Mouse (Mus musculus) adipocyte (in vitro differentiated cells): ENCODE measurements at regions not wholly inside any gene's neighbourhood (a gene's known extent, or its start where the extent isn't known, plus 50 kb on each side); places are given as distances from the start of the nearest gene placed in this dataset.
A peak's percentile ranks its signal among the peaks of the same experiment; 100 is the strongest.

Experiments used
- DNase-seq: peaks from one replicate; pipeline ENCODE4 v3.0.0-alpha.2; 2016; ENCODE audit warnings: low spot score

DNA sequence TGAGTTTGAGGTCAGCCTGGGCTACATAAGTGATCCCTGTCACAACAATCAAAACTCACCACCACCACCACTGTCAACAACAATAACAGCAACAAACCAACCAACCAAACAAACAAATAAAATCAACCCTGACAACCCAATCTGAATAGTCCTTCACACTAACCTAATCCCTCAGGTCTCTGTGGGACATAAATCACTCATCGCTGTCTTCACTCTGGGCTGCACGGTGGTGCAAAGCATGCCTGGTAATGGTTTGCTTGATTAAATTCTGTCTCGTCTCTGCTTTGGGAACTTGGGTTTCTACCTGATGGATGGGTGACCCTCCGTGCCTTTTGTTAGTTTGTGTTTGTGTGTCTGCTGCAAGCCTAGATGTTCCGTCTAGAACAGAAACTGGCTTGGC lies 100.6 kb downstream of the Slc17a6 start:
- no peak for DNase-seq

- no peak for DNase-seq
These were observed 102.1 kb downstream of the Slc17a6 start for GRCm38 (mm10) chr7:51723955-51724354.

DNA sequence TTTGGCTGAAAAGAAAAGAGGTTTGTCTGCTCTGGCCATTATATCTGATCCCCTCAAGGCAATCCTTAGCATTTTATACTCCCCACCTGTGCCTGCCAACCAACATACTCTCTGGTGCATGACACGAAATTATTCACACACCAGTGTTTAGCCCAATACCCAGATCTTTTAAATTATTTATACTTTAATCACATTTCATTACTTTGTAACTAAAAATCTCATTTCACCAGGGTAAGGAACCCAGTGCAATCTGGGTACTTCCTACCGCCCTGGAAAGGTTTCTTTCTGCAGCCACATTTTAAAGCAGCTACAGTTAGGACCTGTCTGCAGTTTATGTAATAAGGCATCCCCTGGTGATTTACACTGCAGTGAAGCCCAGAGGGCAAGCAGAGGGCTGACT lies 114.5 kb downstream of the Slc17a6 start:
- no peak for DNase-seq

- DNase-seq: no peak
These were observed 117.8 kb downstream of the Slc17a6 start for GRCm38 (mm10) chr7:51739590-51739989.

DNA sequence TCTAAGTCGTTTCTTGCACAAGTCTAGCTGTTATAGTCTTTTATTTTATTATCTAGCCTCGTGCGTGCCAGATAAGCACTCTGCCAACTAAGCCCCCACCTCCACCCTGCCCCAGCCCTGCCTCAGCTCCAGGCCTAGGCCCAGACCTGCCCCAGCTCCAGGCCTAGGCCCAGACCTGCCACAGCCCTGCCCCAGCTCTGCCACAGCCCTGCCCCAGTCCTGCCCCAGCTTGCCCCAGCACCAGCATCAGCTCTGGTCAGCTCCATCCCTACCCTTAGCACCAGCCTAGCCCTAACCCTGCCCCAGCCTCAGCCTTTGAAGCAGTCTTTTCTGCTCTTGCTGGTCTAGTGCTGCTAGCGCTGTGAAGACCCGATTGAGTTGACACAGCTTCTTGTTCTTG lies 119.1 kb downstream of the Slc17a6 start:
- no peak for DNase-seq

- no peak for DNase-seq
These were observed 119.1 kb upstream of the Gas2 start for GRCm38 (mm10) chr7:51742720-51743119.

GRCm38 (mm10) chr7:51745598-51745997 lies 116.2 kb upstream of the Gas2 start:
- DNase-seq: no peak

- no peak for DNase-seq
These were observed 113.0 kb upstream of the Gas2 start for GRCm38 (mm10) chr7:51748633-51749303.

- DNase-seq: no peak
These were observed 112.3 kb upstream of the Gas2 start for GRCm38 (mm10) chr7:51749304-51750129.

DNA sequence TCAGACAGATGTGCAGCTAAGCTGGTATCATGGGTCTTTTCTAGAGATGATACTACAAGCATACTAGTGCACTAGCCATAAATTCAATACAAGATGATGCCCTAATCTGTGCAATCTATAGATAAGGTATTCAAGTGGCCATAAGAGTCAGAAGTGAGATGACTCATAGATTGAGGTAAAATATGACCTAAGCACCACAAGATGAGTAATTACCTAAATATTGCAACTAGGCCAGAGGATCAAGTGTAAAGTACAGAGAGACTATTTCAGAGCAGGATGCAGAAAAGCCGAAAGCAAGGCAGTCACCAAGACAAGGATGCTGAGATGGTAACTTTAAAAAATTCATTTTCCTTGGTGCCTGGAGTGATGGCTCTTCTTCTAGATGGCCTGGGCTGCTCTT lies 111.5 kb upstream of the Gas2 start:
- no peak for DNase-seq

- no peak for DNase-seq
These were observed 108.8 kb upstream of the Gas2 start for GRCm38 (mm10) chr7:51753062-51753461.

DNA sequence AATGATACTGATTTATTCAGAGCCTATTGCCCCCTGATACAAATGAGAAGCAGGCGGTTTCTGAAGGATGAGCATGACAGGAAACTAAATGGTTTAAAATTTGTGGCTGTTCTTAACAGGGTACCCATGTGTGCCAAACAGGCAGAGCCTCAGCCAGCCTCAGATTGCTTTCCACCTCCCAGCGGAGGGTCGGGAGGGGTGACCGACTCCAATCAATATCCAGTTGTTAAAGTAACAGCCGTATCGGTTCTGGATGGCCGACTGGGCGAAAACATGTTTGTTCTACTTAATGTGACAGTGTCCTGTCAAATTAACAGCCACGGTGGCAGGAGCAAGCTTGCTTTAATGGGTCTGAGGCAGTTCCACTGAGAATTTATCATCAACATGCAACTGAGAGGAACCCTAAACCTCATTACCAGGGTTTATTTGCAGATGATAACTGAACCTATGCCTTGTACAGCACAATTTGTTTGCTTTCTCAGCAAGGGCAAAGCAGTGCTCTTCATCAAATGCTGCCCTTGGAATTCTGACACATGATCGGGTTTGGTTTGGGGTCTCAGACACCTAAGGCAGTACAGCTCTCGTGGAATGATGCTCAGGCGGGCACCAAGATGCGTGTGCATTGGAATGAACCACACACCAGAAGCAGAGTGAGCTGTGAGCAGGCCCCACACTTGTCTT lies 107.5 kb upstream of the Gas2 start:
- no peak for DNase-seq

GRCm38 (mm10) chr7:51756218-51756617 lies 105.6 kb upstream of the Gas2 start:
- no peak for DNase-seq

DNA sequence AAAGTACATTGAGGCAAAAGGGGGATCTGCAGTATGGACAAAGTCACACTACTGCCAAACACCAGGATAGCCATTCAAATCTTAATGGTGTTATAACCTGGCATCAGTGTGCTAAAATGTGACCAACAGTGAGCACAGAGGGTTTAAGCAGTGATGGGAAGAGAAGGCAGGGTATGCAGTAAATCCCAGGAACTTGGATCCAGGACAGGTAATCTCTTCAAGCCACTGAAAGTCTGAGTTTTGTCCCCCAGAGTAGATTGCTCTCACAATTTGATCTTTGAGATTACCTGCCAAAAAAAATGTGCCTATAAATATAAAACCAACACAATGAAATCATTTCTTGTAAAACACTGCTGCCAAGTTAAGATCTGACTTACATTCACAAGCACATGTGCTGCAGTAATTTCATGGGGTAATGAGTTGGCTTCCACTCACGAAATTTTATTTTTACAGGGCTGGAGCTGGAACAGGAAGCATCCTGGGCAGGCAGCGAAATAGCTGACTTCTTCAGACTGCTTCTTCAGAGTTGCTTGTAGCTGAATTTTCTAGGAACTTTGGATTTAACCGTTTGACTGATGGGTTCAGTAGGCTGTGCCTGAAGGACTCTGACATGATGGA lies 102.2 kb upstream of the Gas2 start:
- DNase-seq: no peak

DNA sequence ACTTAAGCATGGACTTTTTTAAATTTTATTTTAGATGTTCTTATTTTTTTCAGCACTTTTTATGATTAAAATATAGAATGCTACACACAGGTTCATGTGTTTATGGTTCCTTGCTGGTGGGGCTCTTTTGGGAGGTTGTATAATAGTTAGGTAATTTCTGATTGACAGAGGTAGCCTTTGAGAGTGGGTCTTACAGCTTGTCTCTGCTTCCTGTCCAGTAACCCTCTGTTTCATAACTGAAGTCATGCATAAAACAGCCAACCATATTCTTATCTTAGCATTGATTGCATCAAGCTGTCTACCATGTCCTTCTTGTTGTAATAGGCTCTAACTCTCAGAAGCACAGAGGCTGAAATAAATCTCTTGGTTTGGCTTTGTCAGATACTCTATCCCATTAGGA lies 94.7 kb upstream of the Gas2 start:
- no peak for DNase-seq

DNA sequence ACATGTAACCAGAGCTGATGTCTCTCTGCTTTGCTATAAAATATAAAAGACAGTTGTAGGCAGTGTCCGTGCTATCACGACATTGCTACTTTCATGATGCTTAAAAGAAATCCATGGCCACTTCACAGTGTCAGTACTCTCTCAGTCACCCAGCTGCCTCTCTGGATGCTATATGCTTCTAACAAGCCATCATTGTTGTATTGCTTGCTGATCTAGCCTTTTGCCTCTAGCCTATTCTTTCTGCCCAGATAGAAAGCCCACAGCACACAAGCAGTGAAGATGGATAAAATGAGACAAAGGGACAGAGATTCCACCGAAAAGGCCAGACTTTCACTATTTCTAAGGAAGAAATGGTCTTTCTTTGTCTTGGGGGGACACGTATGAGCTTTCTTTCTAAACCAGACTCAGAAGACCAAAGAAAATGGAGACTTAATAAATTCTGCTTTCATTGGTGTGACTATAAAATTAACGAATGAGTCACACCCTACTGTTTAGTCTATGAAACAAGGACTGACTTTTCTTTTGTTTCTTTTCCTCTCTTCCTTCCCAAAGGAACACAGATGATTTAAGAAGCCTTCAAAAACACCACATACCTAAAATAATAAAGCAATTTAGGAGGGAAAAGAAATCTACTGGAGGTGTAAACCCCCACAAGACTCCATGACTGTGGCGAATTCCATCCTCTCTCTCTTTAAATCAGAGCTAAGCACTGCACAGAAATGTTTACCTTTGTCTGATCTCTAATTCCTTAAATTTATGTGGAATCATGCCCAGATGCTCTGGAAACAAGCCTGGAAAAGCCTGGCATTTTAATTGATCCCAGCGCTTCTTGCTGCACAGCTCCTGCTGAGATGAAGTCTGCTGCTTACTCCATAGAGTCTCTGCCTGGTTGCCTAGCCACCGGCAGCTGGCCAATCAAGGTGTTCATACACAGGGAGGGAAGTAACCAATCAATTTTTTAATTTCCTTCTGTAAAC lies 89.6 kb upstream of the Gas2 start:
- peak; percentile 6 for DNase-seq

DNA sequence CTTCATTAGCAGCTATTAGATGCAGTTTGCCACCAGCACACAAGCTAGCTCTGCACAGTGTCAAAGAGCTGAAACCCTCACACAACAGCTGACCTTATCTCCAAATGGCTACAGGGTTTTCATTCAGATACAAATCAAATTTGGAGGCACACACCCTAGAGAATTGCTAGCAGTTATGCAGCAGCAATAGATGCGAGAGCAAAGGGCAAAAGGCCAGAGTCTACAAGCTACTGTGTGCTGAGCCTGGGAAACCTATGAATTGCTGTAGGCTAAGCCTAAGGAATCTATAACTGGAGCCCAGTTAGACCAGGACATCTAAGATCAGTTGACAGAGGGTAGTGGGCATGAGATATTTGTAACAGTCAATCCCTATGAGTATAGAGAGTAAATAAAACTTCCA lies 85.8 kb upstream of the Gas2 start:
- DNase-seq: peak; percentile 7

DNA sequence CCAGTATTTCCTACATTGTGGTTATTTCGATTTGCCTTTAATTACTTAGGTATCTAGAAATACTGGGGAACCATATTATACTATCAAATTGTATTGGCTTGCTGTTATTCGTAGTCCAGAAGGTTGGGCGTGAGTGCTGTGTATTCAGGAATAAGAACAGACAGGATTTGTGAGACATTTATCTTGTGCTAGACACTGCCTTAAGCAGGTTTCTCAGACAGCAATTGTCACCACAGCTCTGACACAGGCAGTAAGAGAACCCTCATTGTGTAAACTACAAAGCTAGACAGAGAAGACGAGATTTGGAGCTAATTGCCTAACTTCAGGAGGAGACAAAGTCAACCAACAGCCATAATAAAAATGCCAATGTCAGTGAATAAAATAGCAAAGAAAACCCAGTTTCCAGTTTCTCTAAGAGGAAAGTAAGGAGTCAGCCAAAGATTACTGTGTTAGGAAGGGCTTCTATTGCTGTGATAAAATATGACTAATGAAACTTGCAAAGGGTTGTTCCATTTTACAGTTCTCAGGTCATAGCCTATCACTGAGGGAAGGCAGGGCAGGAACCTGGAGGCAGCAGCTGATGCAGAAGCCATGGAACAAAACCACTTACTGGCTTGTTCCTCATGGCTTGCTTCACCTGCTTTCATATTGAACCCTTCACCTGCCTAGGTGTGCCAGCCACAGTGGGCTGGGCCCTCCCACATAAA lies 78.6 kb upstream of the Gas2 start:
- no peak for DNase-seq

- DNase-seq: no peak
These were observed 77.7 kb upstream of the Gas2 start for GRCm38 (mm10) chr7:51783923-51784686.
